Mouse (Mus musculus) olfactory bulb, adult 2 months (tissue): ENCODE results near the gene Fcmr.

ENCODE experiments used
- CTCF ChIP-seq: fragments of 200-500 bp; IDR thresholded peaks from 2 replicates; pipeline ENCODE4 v1.5.1; 2012; ENCODE audit warnings: low read depth, mild to moderate bottlenecking, low read length, moderate library complexity; ENCODE audit not compliant: insufficient read depth
- POLR2A ChIP-seq: fragments of 200-500 bp; IDR thresholded peaks from 2 replicates; pipeline ENCODE4 v1.6.1; 2012; ENCODE audit warnings: mild to moderate bottlenecking, low read depth, low read length, moderate library complexity; ENCODE audit not compliant: insufficient read depth

DNA sequence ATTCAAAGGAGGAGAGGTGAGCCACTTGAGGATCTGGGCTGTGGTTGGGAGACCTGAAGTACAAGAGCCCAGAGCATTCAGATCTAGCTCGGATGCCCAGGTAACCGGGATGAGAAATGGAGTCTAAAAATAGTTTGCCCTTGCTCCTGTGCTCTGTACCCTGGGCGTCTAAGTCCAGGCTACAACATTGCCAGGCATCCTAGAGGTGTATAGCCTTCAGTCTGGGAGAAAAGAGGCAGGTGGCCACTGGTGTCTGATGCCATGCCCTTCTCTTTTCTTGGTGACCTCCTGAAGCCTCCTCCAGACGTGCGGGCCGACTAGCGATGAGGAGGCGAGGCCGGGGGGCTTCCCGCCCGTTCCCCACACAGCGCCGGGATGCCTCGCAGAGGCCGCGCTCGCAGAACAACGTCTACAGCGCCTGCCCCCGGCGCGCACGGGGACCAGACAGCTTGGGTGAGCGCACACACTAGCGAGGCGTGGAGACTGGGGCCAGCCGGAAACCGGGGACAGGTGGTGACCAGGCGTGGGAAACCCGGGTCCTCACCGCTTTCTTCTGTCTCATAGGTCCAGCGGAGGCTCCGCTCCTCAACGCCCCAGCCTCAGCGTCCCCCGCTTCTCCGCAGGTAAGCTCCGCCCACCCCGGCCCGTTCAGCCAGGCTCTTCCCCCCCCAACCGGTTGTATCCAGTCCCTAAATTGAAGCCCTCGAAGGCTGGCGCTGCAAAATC, 12.6 kb downstream of the Fcmr start:
- TF ChIP-seq POLR2A, result no peak
- no peak for TF ChIP-seq CTCF
